Mouse (Mus musculus) ovary, adult 18-20 months (tissue): ENCODE measurements around the gene Egf.
"Not testable (repeated sequence)": the region's sequence is repeated elsewhere in the genome, so short reads cannot be mapped to it uniquely, and the experiment has no call there.

Experiments used
- DNase-seq: peaks from one replicate; pipeline ENCODE4 v3.0.0; 2022; ENCODE audit warnings: low spot score, mixed read lengths

Egf gene

GRCm38 (mm10) chr3:129754650-129755604 lies at the start of gene Egf:
TSS of gene Egf (minus strand) at chr3:129755316.
- no peak for DNase-seq

GRCm38 (mm10) chr3:129803765-129804164 lies 48.6 kb upstream of the Egf start, which contains the start of gene Lrit3:
TSS of gene Lrit3 (minus strand) at chr3:129804030.
- no peak for DNase-seq

DNA sequence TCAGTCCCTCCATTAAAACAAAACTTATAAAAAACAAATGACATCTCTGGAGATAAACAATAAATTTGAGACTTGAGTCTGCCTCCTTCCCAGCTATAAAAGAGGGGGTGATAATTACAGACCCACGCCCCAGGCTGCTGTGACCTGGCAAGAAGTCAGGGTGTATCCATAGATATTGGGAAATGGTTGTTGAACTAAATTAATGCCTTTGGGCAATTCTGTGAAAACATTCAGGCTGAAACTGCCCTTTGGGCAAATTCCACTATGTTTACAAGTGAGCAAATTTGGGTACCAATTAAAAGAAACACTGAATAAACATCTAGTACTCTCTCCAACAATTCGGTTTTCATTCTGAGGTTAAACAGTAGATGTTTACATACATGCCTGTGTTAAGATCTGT lies 43.9 kb upstream of the Egf start:
- no peak for DNase-seq

GRCm38 (mm10) chr3:129798551-129798950 lies 43.4 kb upstream of the Egf start:
- no peak for DNase-seq

DNA sequence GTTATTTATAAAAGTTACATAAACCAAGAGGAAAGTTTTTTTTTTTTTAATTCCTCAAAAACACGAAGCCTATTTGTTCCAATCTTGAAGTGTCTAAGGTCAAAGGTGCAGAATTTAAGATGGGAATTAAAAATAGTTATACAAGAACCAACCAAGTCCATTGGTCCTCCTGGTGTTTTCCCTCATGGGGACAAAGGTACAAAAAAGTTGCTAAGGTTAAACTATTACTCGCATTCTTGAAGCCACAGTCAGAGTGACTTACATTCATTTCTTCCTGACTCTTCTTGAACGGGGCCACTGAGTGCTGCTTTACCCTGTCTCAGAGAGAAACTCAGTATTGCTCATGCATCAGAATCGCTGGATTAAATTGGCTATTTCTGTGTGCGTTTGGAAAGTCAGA lies 42.2 kb upstream of the Egf start:
- no peak for DNase-seq

DNA sequence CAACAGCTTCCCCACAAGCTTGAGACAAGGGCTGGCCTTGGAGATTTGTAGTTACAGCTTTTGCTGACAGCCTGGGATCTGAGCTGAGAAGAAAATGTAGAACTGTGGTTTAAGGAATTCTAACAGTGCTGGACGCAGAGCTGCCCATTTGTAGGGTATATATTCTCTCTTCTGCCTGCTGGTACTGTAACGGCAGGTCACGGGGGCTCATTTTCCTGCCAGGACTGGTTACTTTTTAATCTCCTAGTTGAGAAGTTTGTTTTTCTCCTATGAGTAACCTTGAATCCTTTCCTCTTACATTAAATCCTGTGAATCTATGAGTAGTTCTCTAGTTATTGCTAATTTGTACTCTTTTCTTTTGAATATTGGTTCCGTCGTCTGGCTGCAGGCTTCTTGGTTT lies 38.7 kb upstream of the Egf start:
- DNase-seq, result no peak

DNA sequence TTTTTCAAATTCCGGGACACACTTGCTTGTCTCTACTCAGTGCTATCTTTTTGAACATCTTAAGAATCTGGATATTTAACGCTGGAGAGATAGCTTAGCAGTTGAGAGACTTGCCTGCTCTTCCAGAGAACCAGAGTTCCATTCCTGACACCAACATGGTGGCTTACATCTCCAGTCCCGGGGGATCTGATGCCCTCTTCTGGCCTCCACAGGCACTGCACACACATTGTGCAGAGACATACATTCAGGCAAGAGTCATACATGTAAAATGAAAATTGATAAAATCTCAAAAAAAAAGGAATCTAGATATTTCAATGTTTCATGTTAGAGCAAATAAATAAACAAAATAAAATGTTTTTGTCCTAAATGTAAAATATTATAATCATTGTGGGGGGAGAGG lies 27.6 kb upstream of the Egf start:
- no peak for DNase-seq

DNA sequence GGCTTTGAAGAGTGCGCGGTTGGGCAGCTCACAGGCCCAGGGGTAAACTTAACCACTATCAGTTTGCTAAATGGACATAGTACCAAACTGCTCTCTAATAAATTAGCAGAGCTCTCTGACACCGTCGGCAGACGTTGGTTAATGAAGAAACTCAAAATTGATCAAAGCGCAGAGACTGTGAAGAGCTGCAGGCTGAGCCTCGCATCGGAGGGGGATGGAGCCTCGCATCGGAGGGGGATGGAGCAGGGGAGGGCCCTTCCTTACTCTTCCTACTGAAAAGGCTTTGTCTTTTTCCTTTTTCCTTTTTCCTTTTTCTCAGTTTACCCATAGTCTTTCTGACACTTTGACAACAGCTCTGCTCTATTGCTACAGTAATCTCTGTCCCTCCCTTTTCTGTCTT lies 26.3 kb upstream of the Egf start:
- no peak for DNase-seq

DNA sequence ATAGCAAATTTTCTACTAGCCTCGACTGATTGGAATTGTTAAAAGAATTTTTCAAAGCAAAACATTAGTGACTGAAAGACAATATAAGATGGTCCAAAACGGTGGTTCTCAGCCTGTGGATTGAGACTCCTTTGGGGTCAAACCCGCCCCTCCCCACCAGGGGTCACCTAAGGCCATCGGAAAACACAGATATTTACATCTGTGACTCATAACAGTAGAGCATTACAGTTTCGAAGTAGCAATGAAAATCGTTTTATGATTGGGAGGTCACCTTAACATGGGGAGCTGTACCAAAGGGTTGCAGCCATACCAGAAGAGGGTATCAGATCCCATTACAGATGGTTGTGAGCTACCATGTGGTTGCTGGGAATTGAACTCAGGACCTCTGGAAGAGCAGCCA lies 16.1 kb upstream of the Egf start:
- DNase-seq, result no peak

DNA sequence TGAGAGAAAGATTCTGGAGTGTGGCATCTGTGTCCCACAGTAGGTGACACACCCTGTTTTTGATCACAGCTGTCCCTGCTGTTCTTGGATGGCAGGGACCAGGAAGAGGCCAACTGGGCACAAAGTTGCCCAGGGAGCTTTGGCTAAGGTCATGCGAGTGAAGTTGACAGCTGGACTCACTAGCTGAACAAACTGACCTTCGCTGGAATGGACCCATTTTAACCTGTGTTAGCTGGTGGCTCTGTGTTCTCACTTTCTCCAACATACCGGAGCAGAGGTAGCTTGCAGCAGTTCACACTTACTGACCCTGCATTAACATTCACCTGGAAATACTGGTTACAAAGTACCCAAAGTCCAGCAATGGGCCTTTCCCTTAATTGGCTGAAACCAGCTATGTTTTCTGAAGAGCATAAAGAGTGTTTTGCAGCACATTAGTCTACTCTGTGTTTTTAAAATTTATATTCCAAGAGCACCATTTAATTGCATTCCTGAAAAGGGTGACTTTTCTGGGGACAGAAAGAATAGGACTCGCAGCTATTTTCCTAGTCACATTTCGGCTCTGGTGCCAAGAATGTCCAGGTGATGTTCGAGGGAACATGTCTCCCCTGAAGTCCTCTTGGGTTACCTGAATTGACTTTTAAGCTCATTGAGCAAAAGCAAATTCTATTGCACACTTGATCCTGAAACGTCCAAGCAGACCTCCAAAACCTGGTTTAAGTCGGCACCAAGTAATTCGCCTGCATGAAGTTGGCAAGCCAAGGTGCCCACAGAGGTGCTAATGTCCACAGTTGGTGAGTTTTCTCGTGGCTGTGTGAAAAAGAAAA lies 12.1 kb upstream of the Egf start:
- DNase-seq, result no peak

- DNase-seq, result no peak
Measured at GRCm38 (mm10) chr3:129766106-129766505, 11.0 kb upstream of the Egf start.

- not testable (repeated sequence) for DNase-seq
Measured at GRCm38 (mm10) chr3:129757599-129757998, 2.5 kb upstream of the Egf start.

GRCm38 (mm10) chr3:129744803-129745202 lies 10.3 kb downstream of the Egf start:
- no peak for DNase-seq

DNA sequence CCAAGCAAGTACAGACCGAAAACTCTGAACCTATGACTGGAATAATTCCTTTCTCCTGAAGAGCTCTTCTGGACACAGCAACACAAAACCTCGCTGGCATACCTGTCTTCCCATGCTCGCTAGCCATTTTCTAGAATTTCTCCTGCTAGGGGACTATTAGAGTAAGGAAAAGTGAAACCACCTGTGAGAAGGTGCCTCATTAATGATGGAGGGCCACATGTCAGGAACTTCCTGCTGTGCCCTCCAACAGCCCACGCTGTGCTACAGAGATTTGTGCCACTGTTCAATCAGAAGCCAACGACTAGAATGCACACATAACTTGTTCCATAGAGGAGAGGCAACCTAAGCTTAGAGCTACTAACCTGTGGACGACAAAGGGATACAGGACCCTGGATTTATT lies 12.3 kb downstream of the Egf start:
- no peak for DNase-seq

- no peak for DNase-seq
Measured at GRCm38 (mm10) chr3:129738291-129739183, 16.6 kb downstream of the Egf start.

DNA sequence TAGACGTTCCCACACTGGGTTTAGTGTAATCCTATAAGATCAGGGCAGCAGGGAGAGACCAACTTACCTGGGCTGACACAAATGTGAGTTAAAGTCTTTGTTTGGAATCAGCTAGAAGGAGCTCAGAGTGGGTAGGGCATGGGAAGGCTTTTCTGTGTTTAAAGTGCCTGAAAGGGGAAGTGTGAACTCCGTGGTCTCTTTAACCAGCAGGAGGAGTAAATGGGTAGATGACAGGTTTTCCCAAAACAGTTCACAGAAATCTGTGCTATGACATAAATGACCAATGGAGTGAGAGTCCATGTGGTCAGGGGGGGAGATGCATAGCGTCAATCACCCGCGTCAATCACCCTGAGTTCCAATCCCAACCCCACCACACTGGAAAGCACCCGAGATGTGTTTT lies 23.5 kb downstream of the Egf start:
- DNase-seq, result no peak

DNA sequence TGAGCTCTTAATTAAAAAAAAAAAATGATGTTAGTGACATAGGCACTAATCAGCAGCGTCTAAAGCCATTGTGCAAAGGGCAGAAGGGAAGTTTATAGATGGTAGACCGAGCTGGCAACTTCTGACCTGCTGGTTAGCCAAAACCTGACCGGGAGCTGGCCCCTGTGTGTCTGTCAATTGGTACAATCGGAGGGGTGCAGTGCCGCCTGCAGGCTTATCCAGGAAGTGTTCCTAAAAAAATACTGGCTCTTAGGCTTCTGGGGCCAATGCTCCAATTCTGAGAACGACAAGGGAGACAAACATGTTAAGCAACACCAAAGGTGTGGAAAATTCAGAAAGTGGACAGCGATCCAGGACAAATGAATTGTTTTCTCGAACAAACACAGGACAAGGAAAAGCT lies 24.7 kb downstream of the Egf start:
- no peak for DNase-seq

DNA sequence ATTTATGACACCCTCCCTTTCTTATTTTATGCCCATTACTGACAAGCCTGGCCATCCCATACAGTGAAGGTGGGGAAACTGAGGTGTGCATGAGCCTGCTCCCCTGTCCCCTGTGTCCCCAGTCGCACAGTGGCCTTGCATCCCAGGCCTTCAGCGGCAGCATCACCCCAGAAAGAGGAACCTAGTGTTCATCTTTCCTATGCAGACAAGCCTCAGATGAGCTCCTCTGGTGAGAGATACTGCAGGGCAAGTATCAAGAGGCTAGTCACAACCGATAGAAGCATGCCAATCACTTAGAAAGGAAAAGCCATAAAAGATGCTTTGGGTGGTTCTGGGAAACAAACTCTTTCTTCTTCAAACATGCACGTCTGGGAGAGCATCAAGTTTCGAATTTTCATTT lies 25.2 kb downstream of the Egf start:
- DNase-seq, result no peak

- no peak for DNase-seq
Measured at GRCm38 (mm10) chr3:129725592-129725991, 29.5 kb downstream of the Egf start.

- peak; percentile 89 for DNase-seq
Measured at GRCm38 (mm10) chr3:129724961-129725501, 30.1 kb downstream of the Egf start.

GRCm38 (mm10) chr3:129724505-129724904 lies 30.6 kb downstream of the Egf start:
- DNase-seq, result no peak

DNA sequence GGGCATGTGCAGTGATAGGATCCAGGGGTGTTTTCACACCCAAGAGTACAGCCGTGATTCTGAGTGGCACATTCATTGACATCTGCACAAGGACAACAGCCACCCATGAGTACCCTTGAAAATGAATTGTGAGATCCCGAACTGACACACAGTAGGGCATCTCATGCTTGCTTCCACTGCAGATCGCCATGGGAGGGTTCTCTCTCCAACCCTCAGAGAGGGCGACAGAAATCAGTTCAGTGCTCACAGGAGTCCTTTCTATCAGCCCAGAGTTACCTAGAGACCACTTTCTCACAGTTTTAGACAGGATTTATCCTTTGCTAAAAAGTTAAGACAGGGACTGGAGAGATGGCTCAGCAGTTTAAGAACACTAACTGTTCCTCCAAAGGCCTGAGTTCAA lies 31.8 kb downstream of the Egf start:
- no peak for DNase-seq
